Comparison of ENCODE assay signal across 11 mouse cellular contexts in genomic region chr10:79580811-79581210, GRCm38 (mm10). TPM values are rescaled to one million over a fixed set of nuclear protein-coding genes. Genes with fewer than 3 reads are reported as not detected.
DNase-seq lines count a peak whose midpoint lies in the region; ATAC-seq and TF ChIP-seq lines count a peak whose summit lies in the region.
"Had no signal": no experiment of that assay in that cellular context is flagged by ENCODE, and none has a peak within 500 bp of the region (broad histone marks: within the 10 kb centered on the region; RNA-seq: fewer than 3 reads in every experiment).

No protein-coding gene starts in this region.

- H3K27ac ChIP-seq in hindbrain, embryonic 11.5 days (ENCODE audit: low read depth, low read length): no peak overlapping the region
- no peak overlapping the region for H3K27ac ChIP-seq in hindbrain, embryonic 16.5 days (ENCODE audit: low read depth, low read length)
- no peak overlapping the region for H3K27ac ChIP-seq in cortical plate, adult 2 months (ENCODE audit: insufficient read depth, low read length)
- no peak overlapping the region for H3K27ac ChIP-seq in liver, adult 2 months (replicated peaks; ENCODE audit: insufficient read depth, low read depth, low read length)
- H3K27ac ChIP-seq: liver, embryonic 15.5 days; stomach, embryonic 15.5 days had no signal

- DNase-seq in hindbrain, embryonic 11.5 days (ENCODE audit: low spot score): peak; percentile 73
- peak; percentile 21 for DNase-seq in urinary bladder, postnatal 14 days (ENCODE audit: low spot score)
- no peak for DNase-seq in urinary bladder, adult 18-20 months (ENCODE audit: low spot score in 2 of 2)
- DNase-seq in liver, adult 2 months (ENCODE audit: extremely low read depth, low read depth, low spot score): peak; percentile 21
- DNase-seq in splenic B cell, adult 2 months (ENCODE audit: low read depth, low spot score): peak; percentile 59
- no peak for DNase-seq in gastrocnemius, postnatal 36 days

- H3K27me3 ChIP-seq in hindbrain, embryonic 11.5 days (ENCODE audit: control insufficient read depth, insufficient read depth, low read length): 0 out of 2 replicates have a peak, but pooled peaks cover 2% of the 10 kb centered on the region
- no peaks in the 10 kb centered on the region for H3K27me3 ChIP-seq in hindbrain, embryonic 16.5 days (replicated peaks; ENCODE audit: control insufficient read depth, insufficient read depth, low read length)
- no peaks in the 10 kb centered on the region for H3K27me3 ChIP-seq in liver, adult 2 months (ENCODE audit: control insufficient read depth, insufficient read depth, low read length)
- H3K27me3 ChIP-seq in splenic B cell, adult 2 months (ENCODE audit: control insufficient read depth, insufficient read depth, low read length, poor library complexity, severe bottlenecking): no peaks in the 10 kb centered on the region
- H3K27me3 ChIP-seq: stomach, embryonic 15.5 days had no signal

- no peaks in the 10 kb centered on the region for H3K9me3 ChIP-seq in hindbrain, embryonic 11.5 days (ENCODE audit: control insufficient read depth, low read length)
- H3K9me3 ChIP-seq in hindbrain, embryonic 16.5 days (ENCODE audit: control insufficient read depth, low read length): no peaks in the 10 kb centered on the region
- H3K9me3 ChIP-seq: liver, embryonic 15.5 days; stomach, embryonic 15.5 days had no signal

- ATAC-seq in hindbrain, embryonic 11.5 days (ENCODE audit: low FRiP score): no peak
- ATAC-seq in hindbrain, embryonic 16.5 days: no peak

- no peaks in the 10 kb centered on the region for H3K4me1 ChIP-seq in hindbrain, embryonic 11.5 days (replicated peaks; ENCODE audit: control insufficient read depth, insufficient read depth, low read length)
- no peaks in the 10 kb centered on the region for H3K4me1 ChIP-seq in hindbrain, embryonic 16.5 days (ENCODE audit: control insufficient read depth, insufficient read depth, low read depth, low read length)
- no peaks in the 10 kb centered on the region for H3K4me1 ChIP-seq in cortical plate, adult 2 months (ENCODE audit: control insufficient read depth, insufficient read depth, low read length)
- H3K4me1 ChIP-seq in liver, adult 2 months (ENCODE audit: control insufficient read depth, insufficient read depth, low read length): no peaks in the 10 kb centered on the region
- H3K4me1 ChIP-seq: liver, embryonic 15.5 days; stomach, embryonic 15.5 days had no signal

- no peaks in the 10 kb centered on the region for H3K79me2 ChIP-seq in liver, adult 2 months (ENCODE audit: control insufficient read depth, insufficient read depth, low read length)

- intact Hi-C loops in gastrocnemius, postnatal 36 days (cut with DNase I): no loop called here

- no peak overlapping the region for H3K4me2 ChIP-seq in hindbrain, embryonic 11.5 days (replicated peaks; ENCODE audit: low read depth, low read length)
- no peak overlapping the region for H3K4me2 ChIP-seq in hindbrain, embryonic 16.5 days (ENCODE audit: low read length)
- H3K4me2 ChIP-seq: liver, embryonic 15.5 days; stomach, embryonic 15.5 days had no signal

- 38% methylated on average over 6 of the region's 6 CpGs for WGBS in hindbrain, embryonic 11.5 days
- WGBS in hindbrain, embryonic 16.5 days: 39% methylated on average over 6 of the region's 6 CpGs
- 53% methylated on average over 6 of the region's 6 CpGs for WGBS in liver, adult 2 months

- TF ChIP-seq CTCF in cortical plate, adult 2 months (IDR thresholded peaks at IDR 0.05; ENCODE audit: extremely low read depth, insufficient read depth, low read length): peak; percentile 31
- TF ChIP-seq CTCF in liver, adult 2 months (IDR thresholded peaks at IDR 0.05; ENCODE audit: low read depth, low read length): peak; percentile 79

- H3K36me3 ChIP-seq in hindbrain, embryonic 11.5 days (ENCODE audit: control insufficient read depth, insufficient read depth, low read length): no peaks in the 10 kb centered on the region
- no peaks in the 10 kb centered on the region for H3K36me3 ChIP-seq in hindbrain, embryonic 16.5 days (ENCODE audit: control insufficient read depth, insufficient read depth, low read length)
- H3K36me3 ChIP-seq in liver, adult 2 months (ENCODE audit: control insufficient read depth, insufficient read depth, low read length): no peaks in the 10 kb centered on the region
- no peaks in the 10 kb centered on the region for H3K36me3 ChIP-seq in splenic B cell, adult 2 months (ENCODE audit: control insufficient read depth, insufficient read depth, low read length, poor library complexity, severe bottlenecking)
- H3K36me3 ChIP-seq: liver, embryonic 15.5 days; stomach, embryonic 15.5 days had no signal

- H3K4me3 ChIP-seq in hindbrain, embryonic 11.5 days (ENCODE audit: low read depth, low read length): no peak overlapping the region
- H3K4me3 ChIP-seq in hindbrain, embryonic 16.5 days (ENCODE audit: low read length): no peak overlapping the region
- no peak overlapping the region for H3K4me3 ChIP-seq in cortical plate, adult 2 months (ENCODE audit: insufficient read depth, low read length)
- H3K4me3 ChIP-seq in liver, adult 2 months (ENCODE audit: insufficient read depth, low read depth, low read length): no peak overlapping the region
- H3K4me3 ChIP-seq: liver, embryonic 15.5 days; stomach, embryonic 15.5 days had no signal

- H3K9ac ChIP-seq in hindbrain, embryonic 11.5 days (ENCODE audit: low read depth, low read length): no peak overlapping the region
- H3K9ac ChIP-seq in hindbrain, embryonic 16.5 days (ENCODE audit: low read depth, low read length): no peak overlapping the region
- no peak overlapping the region for H3K9ac ChIP-seq in liver, adult 2 months (ENCODE audit: low read depth, low read length)
- H3K9ac ChIP-seq: liver, embryonic 15.5 days; stomach, embryonic 15.5 days had no signal

- TF ChIP-seq POLR2A in cortical plate, adult 2 months (IDR thresholded peaks at IDR 0.05; ENCODE audit: extremely low read depth, insufficient read depth, low read length): no peak
- no peak for TF ChIP-seq POLR2A in liver, adult 2 months (IDR thresholded peaks at IDR 0.05; ENCODE audit: extremely low read depth, insufficient read depth, low read length)

RNA-seq across cellular contexts. Expression of gene Theg, which starts 6.3 kb away (rescaled TPM):
- polyA plus RNA-seq in hindbrain, embryonic 11.5 days (2014; fragmentation: Nextera tagmentation; extraction: Ambion mirVana): not detected in 2 replicates
- not detected in 2 replicates for polyA plus RNA-seq in hindbrain, embryonic 16.5 days (2015; fragmentation: Nextera tagmentation; extraction: Ambion mirVana)
- 1.9 and 2.6 TPM in 2 replicates for polyA plus RNA-seq in cortical plate, adult 2 months (2012; rRNA removed)
- not detected in 2 replicates for total RNA-seq in liver, adult 2 months (2014; rRNA removed)
- not detected in 2 replicates for polyA plus RNA-seq in liver, adult 2 months (2012; rRNA removed)
- not detected for total RNA-seq in gastrocnemius, postnatal 36 days (2021)
- total RNA-seq: gastrocnemius, postnatal 4 days had no signal
- polyA plus RNA-seq: liver, embryonic 15.5 days; stomach, embryonic 15.5 days had no signal

RNA-seq across cellular contexts. Expression of gene Mier2, which starts 25.8 kb away (rescaled TPM):
- polyA plus RNA-seq in hindbrain, embryonic 11.5 days (2014; fragmentation: Nextera tagmentation; extraction: Ambion mirVana): 35.4 and 37.8 TPM in 2 replicates
- 56.5 and 67.4 TPM in 2 replicates for polyA plus RNA-seq in hindbrain, embryonic 16.5 days (2015; fragmentation: Nextera tagmentation; extraction: Ambion mirVana)
- 78.3 and 79.6 TPM in 2 replicates for polyA plus RNA-seq in cortical plate, adult 2 months (2012; rRNA removed)
- 5.9 and 8.2 TPM in 2 replicates for total RNA-seq in liver, adult 2 months (2014; rRNA removed)
- 22.2 and 35.3 TPM in 2 replicates for polyA plus RNA-seq in liver, adult 2 months (2012; rRNA removed)
- total RNA-seq in gastrocnemius, postnatal 36 days (2021): 10 to 100 TPM; 14.0 to 15.2 TPM

RNA-seq across cellular contexts. Expression of gene C2cd4c, which starts 33.0 kb away (rescaled TPM):
- 0.06 and 0.19 TPM in 2 replicates for polyA plus RNA-seq in hindbrain, embryonic 11.5 days (2014; fragmentation: Nextera tagmentation; extraction: Ambion mirVana)
- polyA plus RNA-seq in hindbrain, embryonic 16.5 days (2015; fragmentation: Nextera tagmentation; extraction: Ambion mirVana): 0.62 and 0.70 TPM in 2 replicates
- polyA plus RNA-seq in cortical plate, adult 2 months (2012; rRNA removed): 12.4 and 13.3 TPM in 2 replicates
- not detected in 2 replicates for total RNA-seq in liver, adult 2 months (2014; rRNA removed)
- 0.06 and 0.10 TPM in 2 replicates for polyA plus RNA-seq in liver, adult 2 months (2012; rRNA removed)
- total RNA-seq in gastrocnemius, postnatal 36 days (2021): under 1 TPM; 0.10 to 0.25 TPM
- polyA plus RNA-seq: liver, embryonic 15.5 days had no signal

RNA-seq across cellular contexts. Expression of gene Plpp2, which starts 47.2 kb away (rescaled TPM):
- 12.4 and 16.1 TPM in 2 replicates for polyA plus RNA-seq in hindbrain, embryonic 11.5 days (2014; fragmentation: Nextera tagmentation; extraction: Ambion mirVana)
- polyA plus RNA-seq in hindbrain, embryonic 16.5 days (2015; fragmentation: Nextera tagmentation; extraction: Ambion mirVana): 20.7 and 22.2 TPM in 2 replicates
- 3.4 and 3.6 TPM in 2 replicates for polyA plus RNA-seq in cortical plate, adult 2 months (2012; rRNA removed)
- total RNA-seq in liver, adult 2 months (2014; rRNA removed): 16.2 and 32.2 TPM in 2 replicates
- polyA plus RNA-seq in liver, adult 2 months (2012; rRNA removed): 29.9 and 33.7 TPM in 2 replicates
- total RNA-seq in gastrocnemius, postnatal 36 days (2021): under 1 TPM; 0.56 to 0.96 TPM

RNA-seq across cellular contexts. Expression of gene Shc2, which starts 56.9 kb away (rescaled TPM):
- 11.7 and 12.4 TPM in 2 replicates for polyA plus RNA-seq in hindbrain, embryonic 11.5 days (2014; fragmentation: Nextera tagmentation; extraction: Ambion mirVana)
- polyA plus RNA-seq in hindbrain, embryonic 16.5 days (2015; fragmentation: Nextera tagmentation; extraction: Ambion mirVana): 13.7 and 27.7 TPM in 2 replicates
- polyA plus RNA-seq in cortical plate, adult 2 months (2012; rRNA removed): 56.2 and 65.5 TPM in 2 replicates
- total RNA-seq in liver, adult 2 months (2014; rRNA removed): 0.07 and 0.09 TPM in 2 replicates
- polyA plus RNA-seq in liver, adult 2 months (2012; rRNA removed): 0.07 and 0.10 TPM in 2 replicates
- 1 to 10 TPM; 2.3 to 2.5 TPM for total RNA-seq in gastrocnemius, postnatal 36 days (2021)

Comparison
In these comparisons a context has a peak if more than half of its experiments do, and no peak if none do; other contexts are left out.
1. DNase-seq: peak in hindbrain, embryonic 11.5 days (single experiment), urinary bladder, postnatal 14 days (single experiment), liver, adult 2 months (single experiment) and splenic B cell, adult 2 months (single experiment); none in urinary bladder, adult 18-20 months (0 of 2) and gastrocnemius, postnatal 36 days (0 of 2).